Comparison of ENCODE assay signal across 17 mouse cellular contexts in genomic region chr1:21185196-21185595, GRCm38 (mm10). TPM values are rescaled to one million over a fixed set of nuclear protein-coding genes. Genes with fewer than 3 reads are reported as not detected.
DNase-seq lines count a peak whose midpoint lies in the region.
"Had no signal": no experiment of that assay in that cellular context is flagged by ENCODE, and none has a peak within 500 bp of the region (broad histone marks: within the 10 kb centered on the region; RNA-seq: fewer than 3 reads in every experiment).

No protein-coding gene starts in this region.

- H3K9me3 ChIP-seq in heart, embryonic 10.5 days: no peaks in the 10 kb centered on the region
- H3K9me3 ChIP-seq: G1E had no signal

- H3K4me3 ChIP-seq in heart, embryonic 10.5 days: no peak overlapping the region

- H3K27ac ChIP-seq in heart, embryonic 10.5 days: no peak overlapping the region

- 96% methylated on average over 6 of the region's 6 CpGs for WGBS in heart, embryonic 10.5 days

- H3K4me1 ChIP-seq in heart, embryonic 10.5 days: no peaks in the 10 kb centered on the region

- H3K36me3 ChIP-seq in heart, embryonic 10.5 days: no peaks in the 10 kb centered on the region
- H3K36me3 ChIP-seq: G1E had no signal

- DNase-seq in heart, adult 11 months: peak; percentile 66
- DNase-seq in heart, postnatal 10 days: no peak
- peak; percentile 54 for DNase-seq in heart, embryonic 10.5 days (ENCODE audit: low spot score)
- no peak for DNase-seq in heart, adult 18-20 months
- DNase-seq: adrenal gland, adult 2 months; adrenal gland, adult 8-10 months; adrenal gland, postnatal 10 days; adrenal gland, postnatal 14 days; adrenal gland, postnatal 25 days; adrenal gland, postnatal 36 days; B cell, adult 2 months; cerebellum, adult 11 months; cerebellum, adult 11-12 months; cerebellum, adult 18-20 months had no signal

- intact Hi-C loops in heart, postnatal 10 days (cut with DNase I): no loop called here

- H3K27me3 ChIP-seq in heart, embryonic 10.5 days (ENCODE audit: insufficient read depth, poor library complexity, severe bottlenecking): no peaks in the 10 kb centered on the region
- H3K27me3 ChIP-seq: CH12.LX had no signal

RNA-seq across cellular contexts. Expression of gene Tmem14a, which starts 33.2 kb away (rescaled TPM):
- total RNA-seq in heart, postnatal 10 days (2021): 1 to 10 TPM; 3.1 to 4.6 TPM
- 8.7 and 12.9 TPM in 2 replicates for polyA plus RNA-seq in heart, embryonic 10.5 days (2016; fragmentation: Nextera tagmentation; extraction: Ambion mirVana)
- total RNA-seq in heart, adult 18-20 months (2021): 1 to 10 TPM; 2.5 to 3.4 TPM

RNA-seq across cellular contexts. Expression of gene Gsta3, which starts 55.2 kb away (rescaled TPM):
- total RNA-seq in heart, postnatal 10 days (2021): 1 to 10 TPM; 1.5 to 1.7 TPM
- 0.51 TPM in 1 of 2 replicates, not detected in the other for polyA plus RNA-seq in heart, embryonic 10.5 days (2016; fragmentation: Nextera tagmentation; extraction: Ambion mirVana)
- total RNA-seq in heart, adult 18-20 months (2021): 10 to 100 TPM; 11.0 to 16.5 TPM
- total RNA-seq: CH12.LX had no signal
- polyA plus RNA-seq: C2C12, G1E had no signal

Comparison
In these comparisons a context has a peak if more than half of its experiments do, and no peak if none do; other contexts are left out.
1. DNase-seq: peak in heart, adult 11 months (single experiment) and heart, embryonic 10.5 days (single experiment); none in heart, postnatal 10 days (0 of 2) and heart, adult 18-20 months (0 of 2).
2. RNA of gene Gsta3, which starts 55.2 kb away (total RNA-seq): 11.0 to 16.5 TPM in heart, adult 18-20 months; 1.5 to 1.7 TPM in heart, postnatal 10 days; every median in the first group is over 4 times any median in the second.